Mouse (Mus musculus): ENCODE data around the gene Atg14.
"Not testable (repeated sequence)": the region's sequence is repeated elsewhere in the genome, so short reads cannot be mapped to it uniquely, and the experiment has no call there.

Gene Atg14

GRCm38 (mm10) chr14:47544286-47544685 is 26.2 kb downstream of the Atg14 start:
- no peak for DNase-seq (ENCODE audit: low spot score in 2 of 2)

GRCm38 (mm10) chr14:47542283-47542682 is 28.2 kb downstream of the Atg14 start:
- no peak for DNase-seq (ENCODE audit: low spot score in 2 of 2)

- no peak for DNase-seq (ENCODE audit: low spot score in 2 of 2)
These were observed 29.0 kb downstream of the Atg14 start for GRCm38 (mm10) chr14:47541325-47541948.

GRCm38 (mm10) chr14:47535096-47535495 is 35.4 kb downstream of the Atg14 start:
- no peak for DNase-seq (ENCODE audit: low spot score in 2 of 2)

- no peak for DNase-seq (ENCODE audit: low spot score in 2 of 2)
These were observed 36.3 kb downstream of the Atg14 start for GRCm38 (mm10) chr14:47534176-47534525.

GRCm38 (mm10) chr14:47533365-47534175 is 36.9 kb downstream of the Atg14 start:
- DNase-seq (ENCODE audit: low spot score in 2 of 2) = peak; percentile 54 to 61

- no peak for DNase-seq (ENCODE audit: low spot score in 2 of 2)
These were observed 38.0 kb downstream of the Atg14 start for GRCm38 (mm10) chr14:47532496-47532895.

- not testable (repeated sequence) for DNase-seq (ENCODE audit: low spot score in 2 of 2)
These were observed 40.9 kb downstream of the Atg14 start for GRCm38 (mm10) chr14:47529592-47529991.

- DNase-seq (ENCODE audit: low spot score in 2 of 2) = peak in 1 of 2 experiments; percentile 80
These were observed 41.4 kb downstream of the Atg14 start for GRCm38 (mm10) chr14:47529019-47529418.

- no peak for DNase-seq (ENCODE audit: low spot score in 2 of 2)
These were observed 42.2 kb downstream of the Atg14 start for GRCm38 (mm10) chr14:47528293-47528692.

GRCm38 (mm10) chr14:47527833-47528232 is 42.6 kb downstream of the Atg14 start:
- no peak for DNase-seq (ENCODE audit: low spot score in 2 of 2)

GRCm38 (mm10) chr14:47525861-47526260 is 44.6 kb downstream of the Atg14 start:
- DNase-seq (ENCODE audit: low spot score in 2 of 2) = no peak

- no peak for DNase-seq (ENCODE audit: low spot score in 2 of 2)
These were observed 45.1 kb downstream of the Atg14 start for GRCm38 (mm10) chr14:47525374-47525773.

GRCm38 (mm10) chr14:47522301-47522700 is 48.1 kb downstream of the Atg14 start:
- no peak for DNase-seq (ENCODE audit: low spot score in 2 of 2)

GRCm38 (mm10) chr14:47521609-47522008 is 48.8 kb downstream of the Atg14 start:
- DNase-seq (ENCODE audit: low spot score in 2 of 2) = no peak

- no peak for DNase-seq (ENCODE audit: low spot score in 2 of 2)
These were observed 49.5 kb downstream of the Atg14 start for GRCm38 (mm10) chr14:47520751-47521449.

- no peak for DNase-seq (ENCODE audit: low spot score in 2 of 2)
These were observed 51.8 kb downstream of the Atg14 start for GRCm38 (mm10) chr14:47518619-47519018.

- DNase-seq (ENCODE audit: low spot score in 2 of 2) = no peak
These were observed 53.7 kb downstream of the Atg14 start for GRCm38 (mm10) chr14:47516755-47517154.

- DNase-seq (ENCODE audit: low spot score in 2 of 2) = no peak
These were observed 54.8 kb downstream of the Atg14 start for GRCm38 (mm10) chr14:47515636-47516035.

GRCm38 (mm10) chr14:47514816-47515453 is 55.5 kb downstream of the Atg14 start:
- DNase-seq (ENCODE audit: low spot score in 2 of 2) = no peak

GRCm38 (mm10) chr14:47513606-47514005 is 56.8 kb downstream of the Atg14 start:
- DNase-seq (ENCODE audit: low spot score in 2 of 2) = peak; percentile 49 to 81

- no peak for DNase-seq (ENCODE audit: low spot score in 2 of 2)
These were observed 60.2 kb downstream of the Atg14 start for GRCm38 (mm10) chr14:47510244-47510643.

All from frontal cortex, postnatal 36 days (tissue).